Mouse (Mus musculus) kidney, adult 2 months (tissue): ENCODE measurements around the gene Srebf2.

Source experiments
- CTCF ChIP-seq: fragments of 200-500 bp; conservative IDR thresholded peaks from 2 replicates; pipeline ENCODE4 v1.5.1; 2011; ENCODE audit warnings: low read depth, mild to moderate bottlenecking, control low read depth, low read length, moderate library complexity, mixed read lengths; ENCODE audit not compliant: insufficient read depth, insufficient read length
- POLR2A ChIP-seq: fragments of 200-500 bp; IDR thresholded peaks from one replicate; pipeline ENCODE4 v1.6.1; 2011; ENCODE audit warnings: low read depth, low read length, control low read depth

- no peak for TF ChIP-seq CTCF
- TF ChIP-seq POLR2A = no peak
These were observed 64.3 kb downstream of the Srebf2 start for GRCm38 (mm10) chr15:82211281-82211680.
